Mouse (Mus musculus) ES-Bruce4 (cell line): ENCODE results near the gene Nifk.

Experiments
- CTCF ChIP-seq: IDR thresholded peaks from one replicate; pipeline ENCODE4 v1.8.1; 2011; ENCODE audit warnings: low read depth, low read length
- EP300 ChIP-seq: IDR thresholded peaks from 2 replicates; pipeline ENCODE4 v1.6.1; 2011; ENCODE audit warnings: low read depth, low read length; ENCODE audit not compliant: insufficient read depth
- POLR2A ChIP-seq: IDR thresholded peaks from one replicate; pipeline ENCODE4 v1.8.1; 2011; ENCODE audit warnings: low read length; ENCODE audit not compliant: insufficient read depth

DNA sequence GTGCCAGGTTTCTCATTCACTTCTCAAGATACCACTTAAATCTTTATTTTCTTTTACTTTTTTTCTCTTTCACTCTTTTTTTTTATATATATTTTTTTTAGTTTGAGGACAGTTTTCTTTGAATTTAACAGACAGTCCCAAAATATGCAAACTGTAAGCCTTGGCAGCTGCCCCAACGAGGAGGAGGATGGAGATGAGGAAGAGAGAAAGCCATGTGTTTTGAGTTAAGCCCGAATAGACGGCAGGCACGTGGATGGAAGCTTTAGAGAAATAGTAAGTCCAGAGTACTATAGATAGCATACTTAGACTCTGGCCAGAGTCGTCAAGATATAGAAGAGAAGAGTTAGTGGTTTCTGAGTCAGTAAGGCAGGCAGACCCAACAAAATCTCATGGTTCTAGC, 56.1 kb downstream of the Nifk start:
- no peak for TF ChIP-seq CTCF
- no peak for TF ChIP-seq POLR2A
- TF ChIP-seq EP300, result no peak
